Mouse (Mus musculus): ENCODE data around the gene Arid1b.

Arid1b gene

GRCm38 (mm10) chr17:5277137-5277871 lies 283.2 kb downstream of the Arid1b start:
- DNase-seq (ENCODE audit: low spot score in 2 of 2), result peak; percentile 67 to 78

- no peak for DNase-seq (ENCODE audit: low spot score in 2 of 2)
Observed at GRCm38 (mm10) chr17:5280499-5281053, 286.4 kb downstream of the Arid1b start.

- DNase-seq (ENCODE audit: low spot score in 2 of 2), result peak; percentile 85 to 86
Observed at GRCm38 (mm10) chr17:5284783-5285182, 290.7 kb downstream of the Arid1b start.

DNA sequence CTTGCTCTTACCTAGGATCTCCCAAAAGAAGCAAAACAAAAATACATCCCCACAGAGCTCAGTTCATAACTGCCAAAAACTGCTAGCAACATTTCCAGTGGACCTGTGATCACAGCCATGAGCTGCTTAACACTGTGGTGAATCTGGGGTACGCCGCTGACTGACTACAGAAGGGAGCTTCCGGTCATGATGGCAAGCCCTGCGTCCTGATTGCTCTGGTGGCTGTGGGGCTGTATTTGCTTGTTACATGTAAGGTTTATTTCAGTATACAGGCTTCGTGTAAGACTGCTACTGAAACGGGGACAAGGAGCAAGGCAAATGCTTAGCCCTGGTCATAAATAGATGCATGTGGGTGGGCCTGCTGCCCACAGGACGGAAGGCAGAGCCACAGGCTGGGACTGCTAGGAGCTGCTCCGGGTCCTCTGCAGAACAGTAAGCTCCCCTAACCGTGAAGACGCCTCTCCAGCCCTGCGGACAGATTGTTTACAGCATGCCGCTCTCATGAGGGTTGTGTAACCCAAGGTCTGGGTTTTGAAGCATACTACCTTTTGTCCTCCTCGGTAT lies 291.8 kb downstream of the Arid1b start:
- no peak for DNase-seq (ENCODE audit: low spot score in 2 of 2)

- DNase-seq (ENCODE audit: low spot score in 2 of 2), result peak; percentile 75 to 78
Observed at GRCm38 (mm10) chr17:5286571-5287209, 292.6 kb downstream of the Arid1b start.

- DNase-seq (ENCODE audit: low spot score in 2 of 2), result no peak
Observed at GRCm38 (mm10) chr17:5287210-5287591, 293.1 kb downstream of the Arid1b start.

DNA sequence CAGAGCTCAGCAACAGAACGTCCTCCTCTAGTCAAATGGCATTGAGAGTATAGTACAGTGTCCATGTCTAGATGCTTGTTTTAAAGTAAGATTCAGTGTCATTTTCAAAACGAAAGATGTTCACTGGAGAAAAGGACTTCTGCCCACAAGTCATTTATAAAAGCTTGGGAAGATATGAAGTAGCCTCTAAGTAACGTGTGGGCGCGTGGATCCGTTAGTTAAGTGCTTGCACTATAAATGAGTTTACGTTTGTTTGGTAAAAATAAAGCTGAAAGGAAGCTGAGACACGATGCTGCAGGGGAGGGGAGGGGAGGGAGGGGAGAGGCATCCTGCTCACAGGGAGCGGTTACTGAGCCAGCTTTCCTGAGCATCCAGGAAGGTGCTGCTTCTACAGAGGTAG lies 293.5 kb downstream of the Arid1b start:
- DNase-seq (ENCODE audit: low spot score in 2 of 2), result no peak

- DNase-seq (ENCODE audit: low spot score in 2 of 2), result no peak
Observed at GRCm38 (mm10) chr17:5293653-5294584, 299.8 kb downstream of the Arid1b start.

DNA sequence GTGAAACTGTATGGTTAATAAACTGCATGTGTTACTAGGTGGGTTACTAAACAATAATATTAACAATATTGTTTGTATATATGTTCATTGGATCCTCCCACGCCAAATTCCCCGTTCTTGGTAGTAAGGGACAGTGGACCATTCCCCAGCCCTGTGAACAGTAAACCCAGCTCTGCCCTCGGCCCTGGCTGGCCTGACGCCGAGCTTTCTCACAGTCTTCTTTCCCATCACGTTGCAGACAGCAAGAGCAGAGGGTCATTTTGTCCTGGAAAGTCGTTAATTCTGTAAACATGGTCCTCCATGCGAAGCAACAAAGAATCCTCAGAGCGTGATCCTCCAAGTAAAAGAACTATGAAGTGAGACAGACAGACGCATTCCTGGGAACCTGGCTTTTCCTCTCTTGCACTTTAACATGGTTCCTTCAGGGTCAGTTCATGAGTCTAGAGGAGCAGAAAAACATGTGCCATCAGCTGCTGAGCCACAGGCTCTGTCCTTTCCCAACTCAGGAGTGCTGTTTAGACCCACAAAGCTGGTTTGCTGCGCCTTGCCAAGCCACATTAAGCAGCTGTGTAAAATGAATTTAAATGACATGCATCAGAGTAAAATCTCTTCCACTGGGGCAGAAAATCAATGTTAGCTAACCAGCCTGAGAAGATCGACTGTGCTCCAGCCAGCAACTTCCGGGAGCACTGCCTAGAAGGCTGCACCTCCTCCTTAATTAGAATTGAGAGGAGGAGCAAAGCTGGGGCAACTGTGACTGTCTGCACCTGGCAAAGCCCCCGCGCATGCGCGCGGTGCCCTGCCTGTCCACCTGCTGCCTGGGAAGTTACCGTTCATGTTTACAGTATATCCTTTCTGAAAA lies 301.2 kb downstream of the Arid1b start:
- peak; percentile 85 to 86 for DNase-seq (ENCODE audit: low spot score in 2 of 2)

GRCm38 (mm10) chr17:5295948-5296262 lies 301.8 kb downstream of the Arid1b start:
- no peak for DNase-seq (ENCODE audit: low spot score in 2 of 2)

DNA sequence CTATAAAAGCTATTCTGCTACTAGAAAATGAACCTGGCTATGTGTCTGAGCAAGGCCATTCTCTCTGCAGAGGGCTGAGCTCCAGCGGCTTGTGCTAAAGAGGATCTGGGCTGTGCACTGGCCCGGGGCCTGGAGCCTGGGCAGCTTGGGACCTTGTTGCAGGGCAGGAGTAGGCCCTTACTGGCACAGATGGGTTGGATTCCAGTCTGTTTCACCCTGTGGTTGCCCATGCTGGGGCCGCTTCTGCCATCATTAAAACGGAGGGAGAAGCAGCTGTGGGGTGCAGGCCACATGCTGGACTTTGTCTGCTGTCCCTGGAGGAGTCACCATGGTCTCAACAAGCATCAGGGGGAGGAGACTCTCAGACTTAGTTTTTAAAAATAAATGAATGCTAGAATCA lies 303.4 kb downstream of the Arid1b start:
- DNase-seq (ENCODE audit: low spot score in 2 of 2), result no peak

DNA sequence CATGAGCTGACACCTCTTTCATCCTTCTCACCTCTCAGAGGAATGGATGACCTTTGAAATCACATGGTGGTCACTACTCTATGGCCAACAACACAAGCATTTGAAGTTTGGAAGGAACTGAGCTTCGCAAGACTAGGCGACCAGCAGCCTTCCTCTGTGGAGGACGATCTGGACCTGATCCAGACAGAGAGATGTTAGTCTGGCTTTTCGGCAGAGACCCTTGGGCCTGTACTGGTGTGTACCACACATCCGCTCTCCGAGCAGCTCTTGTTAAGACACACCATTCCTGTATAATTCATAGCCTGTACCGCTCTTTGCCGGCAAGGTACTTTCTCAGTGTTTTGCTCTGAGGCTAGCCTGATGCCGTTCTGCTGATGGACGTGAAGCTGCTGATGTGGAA lies 303.9 kb downstream of the Arid1b start:
- DNase-seq (ENCODE audit: low spot score in 2 of 2), result no peak

GRCm38 (mm10) chr17:5298891-5299559 lies 304.9 kb downstream of the Arid1b start:
- DNase-seq (ENCODE audit: low spot score in 2 of 2), result peak in 1 of 2 experiments; percentile 62

- DNase-seq (ENCODE audit: low spot score in 2 of 2), result no peak
Observed at GRCm38 (mm10) chr17:5302971-5303746, 309.0 kb downstream of the Arid1b start.

DNA sequence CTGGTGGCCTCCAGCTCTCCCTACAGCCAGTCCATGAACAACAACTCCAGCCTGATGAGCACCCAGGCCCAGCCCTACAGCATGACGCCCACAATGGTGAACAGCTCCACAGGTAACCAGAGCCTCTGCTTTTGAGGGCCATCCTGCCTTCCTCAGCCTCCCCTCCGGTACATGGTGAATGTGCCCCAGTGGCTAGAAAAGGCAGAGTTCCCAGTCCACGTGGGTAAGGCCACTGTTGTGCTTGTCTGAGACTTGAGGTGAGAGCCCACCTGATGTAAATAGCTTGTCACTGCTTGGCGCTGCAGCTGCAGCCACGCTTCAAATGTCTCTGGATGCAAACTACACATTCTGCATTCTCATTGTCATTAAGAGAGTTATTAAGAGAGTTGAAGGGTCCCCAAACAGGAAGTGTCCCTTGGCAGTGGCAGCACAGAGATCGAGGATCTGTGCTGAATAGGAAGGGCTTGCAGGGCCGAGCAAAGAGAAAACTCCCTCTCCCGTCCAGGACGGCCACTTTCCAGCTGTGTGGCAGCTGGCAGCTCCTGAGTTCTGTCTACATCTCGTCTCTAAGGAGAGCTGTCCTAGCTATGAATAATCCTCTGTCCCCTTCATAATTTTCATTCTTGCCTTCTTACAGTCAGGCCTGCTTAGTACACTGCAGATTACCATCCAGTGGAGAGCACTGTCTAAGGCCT lies 311.8 kb downstream of the Arid1b start:
- no peak for DNase-seq (ENCODE audit: low spot score in 2 of 2)

GRCm38 (mm10) chr17:5309930-5310329 lies 315.8 kb downstream of the Arid1b start:
- peak in 1 of 2 experiments; percentile 54 for DNase-seq (ENCODE audit: low spot score in 2 of 2)

GRCm38 (mm10) chr17:5310425-5310888 lies 316.3 kb downstream of the Arid1b start:
- peak in 1 of 2 experiments; percentile 65 for DNase-seq (ENCODE audit: low spot score in 2 of 2)

DNA sequence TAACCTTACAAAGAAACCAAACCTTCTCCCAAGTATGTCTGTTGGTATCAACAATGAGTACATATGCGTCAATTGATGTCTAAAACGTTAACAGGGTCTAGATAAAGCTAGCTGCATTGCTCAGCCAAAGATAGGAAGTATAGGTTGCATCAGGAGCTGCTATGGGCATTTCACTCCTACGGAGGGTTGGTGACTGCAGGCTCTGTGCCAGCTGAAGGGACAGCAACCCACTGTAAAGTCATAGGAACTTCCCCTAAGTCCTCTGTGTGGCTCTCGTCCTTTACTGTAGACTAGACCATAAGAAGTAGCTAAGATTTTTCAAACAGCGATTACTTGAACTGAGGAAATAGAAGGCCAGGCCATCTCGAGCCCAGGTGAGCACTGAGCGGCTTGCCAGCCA lies 316.9 kb downstream of the Arid1b start:
- DNase-seq (ENCODE audit: low spot score in 2 of 2), result no peak

DNA sequence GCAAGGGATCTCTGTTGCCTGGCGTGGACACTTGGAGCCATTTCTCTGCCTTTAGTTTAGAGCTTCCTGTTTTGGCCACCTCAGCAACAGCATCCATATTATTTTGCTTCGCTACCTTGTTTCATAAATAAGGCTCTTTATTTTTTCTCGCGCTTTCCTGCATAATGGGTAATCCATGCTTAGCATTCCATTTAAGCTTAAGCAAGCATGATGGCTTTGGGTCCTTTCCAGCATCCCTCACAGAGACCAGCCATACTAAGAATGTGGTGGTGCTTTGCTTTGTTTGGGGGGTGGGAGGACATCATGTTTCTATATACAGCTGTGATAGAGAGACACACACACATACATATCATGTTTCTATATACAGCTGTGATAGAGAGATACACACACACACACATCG lies 318.2 kb downstream of the Arid1b start:
- no peak for DNase-seq (ENCODE audit: low spot score in 2 of 2)
